In genomic region chr1:165282222-165282966, GRCm38 (mm10) we compare ENCODE assay signal across 9 mouse cellular contexts. TPM values are rescaled to one million over a fixed set of nuclear protein-coding genes. Genes with fewer than 3 reads are reported as not detected.
DNase-seq lines count a peak whose midpoint lies in the region; ATAC-seq and TF ChIP-seq lines count a peak whose summit lies in the region.
"Had no signal": no experiment of that assay in that cellular context is flagged by ENCODE, and none has a peak within 500 bp of the region (broad histone marks: within the 10 kb centered on the region; RNA-seq: fewer than 3 reads in every experiment).

No protein-coding gene starts in this region.

- H3K4me2 ChIP-seq in hindbrain, embryonic 14.5 days (replicated peaks) = peak overlapping the region; percentile 83
- peak overlapping the region; percentile 84 for H3K4me2 ChIP-seq in midbrain, embryonic 13.5 days (replicated peaks)

- peak; percentile 66 for ATAC-seq in hindbrain, embryonic 14.5 days (ENCODE audit: low FRiP score)
- ATAC-seq in midbrain, embryonic 13.5 days = peak; percentile 70

- WGBS in thymus, adult 2 months = 9% methylated on average over 35 of the region's 35 CpGs
- under 1% methylated on average over 35 of the region's 35 CpGs for WGBS in hindbrain, embryonic 14.5 days
- WGBS in midbrain, embryonic 13.5 days = under 1% methylated on average over 35 of the region's 35 CpGs

- TF ChIP-seq POLR2A in thymus, adult 2 months (IDR thresholded peaks at IDR 0.05; ENCODE audit: control insufficient read depth, extremely low read depth, insufficient read depth, low read length, poor library complexity) = no peak

- H3K36me3 ChIP-seq in thymus, adult 2 months (ENCODE audit: control insufficient read depth, insufficient read depth, low read length) = no peaks in the 10 kb centered on the region
- no peaks in the 10 kb centered on the region for H3K36me3 ChIP-seq in hindbrain, embryonic 14.5 days (replicated peaks; ENCODE audit: control insufficient read depth, insufficient read depth)
- no peaks in the 10 kb centered on the region for H3K36me3 ChIP-seq in midbrain, embryonic 13.5 days

- H3K9ac ChIP-seq in hindbrain, embryonic 14.5 days = peak overlapping the region; percentile 91
- H3K9ac ChIP-seq in midbrain, embryonic 13.5 days (replicated peaks) = peak overlapping the region; percentile 97

- H3K9me3 ChIP-seq in hindbrain, embryonic 14.5 days (ENCODE audit: control insufficient read depth, low read length) = no peaks in the 10 kb centered on the region
- H3K9me3 ChIP-seq in midbrain, embryonic 13.5 days = no peaks in the 10 kb centered on the region

- H3K27me3 ChIP-seq in thymus, adult 2 months (ENCODE audit: control insufficient read depth, insufficient read depth, low read length) = peaks cover 2% of the 10 kb centered on the region
- H3K27me3 ChIP-seq in hindbrain, embryonic 14.5 days (ENCODE audit: control insufficient read depth, insufficient read depth, low read length) = no peaks in the 10 kb centered on the region
- H3K27me3 ChIP-seq in midbrain, embryonic 13.5 days = no peaks in the 10 kb centered on the region

- no peak overlapping the region for H3K27ac ChIP-seq in thymus, adult 2 months (ENCODE audit: control insufficient read depth, insufficient read depth, low read length)
- peak overlapping the region; percentile 90 for H3K27ac ChIP-seq in hindbrain, embryonic 14.5 days
- H3K27ac ChIP-seq in midbrain, embryonic 13.5 days = peak overlapping the region; percentile 93
- H3K27ac ChIP-seq: macrophage had no signal

- TF ChIP-seq CTCF in thymus, adult 2 months (IDR thresholded peaks at IDR 0.05; ENCODE audit: borderline replicate concordance, control insufficient read depth, extremely low read depth, insufficient read depth, low read length, poor library complexity) = no peak

- DNase-seq in embryo, embryonic 10 days (ENCODE audit: low spot score) = peak; percentile 28
- no peak for DNase-seq in embryo, embryonic 11 days
- no peak for DNase-seq in thymus, adult 2 months
- no peak for DNase-seq in thymus, adult 18-20 months
- peak; percentile 60 for DNase-seq in hindbrain, embryonic 14.5 days (ENCODE audit: low spot score)
- no peak for DNase-seq in urinary bladder, postnatal 25 days (ENCODE audit: low spot score)
- no peak for DNase-seq in gastrocnemius, postnatal 25 days

- peak overlapping the region; percentile 49 for H3K4me3 ChIP-seq in thymus, adult 2 months (ENCODE audit: control insufficient read depth, insufficient read depth, low read length)
- H3K4me3 ChIP-seq in hindbrain, embryonic 14.5 days (replicated peaks; ENCODE audit: low read length) = peak overlapping the region; percentile 84
- peak overlapping the region; percentile 74 for H3K4me3 ChIP-seq in midbrain, embryonic 13.5 days (replicated peaks)

- peaks cover 8% of the 10 kb centered on the region for H3K4me1 ChIP-seq in thymus, adult 2 months (replicated peaks; ENCODE audit: control insufficient read depth, insufficient read depth, low read length)
- peaks cover 29% of the 10 kb centered on the region for H3K4me1 ChIP-seq in hindbrain, embryonic 14.5 days (replicated peaks; ENCODE audit: control insufficient read depth, insufficient read depth, low read length)
- H3K4me1 ChIP-seq in midbrain, embryonic 13.5 days (replicated peaks) = peaks cover 38% of the 10 kb centered on the region

RNA-seq across cellular contexts. Expression of gene Gpr161, which starts 13.2 kb away (rescaled TPM):
- polyA plus RNA-seq in thymus, adult 2 months (2012; rRNA removed) = 0.99 and 1.3 TPM in 2 replicates
- polyA plus RNA-seq in hindbrain, embryonic 14.5 days (2014; fragmentation: Nextera tagmentation; extraction: Ambion mirVana) = 3.6 and 4.6 TPM in 2 replicates
- polyA plus RNA-seq in midbrain, embryonic 13.5 days (2015; fragmentation: Nextera tagmentation; extraction: Ambion mirVana) = 3.9 and 4.4 TPM in 2 replicates
- 1 to 10 TPM; 1.3 TPM for total RNA-seq in gastrocnemius, postnatal 25 days (2021)
- polyA plus RNA-seq: macrophage had no signal

RNA-seq across cellular contexts. Expression of gene Tiprl, which starts 45.6 kb away (rescaled TPM):
- 34.7 and 38.3 TPM in 2 replicates for polyA plus RNA-seq in thymus, adult 2 months (2012; rRNA removed)
- 136 and 138 TPM in 2 replicates for polyA plus RNA-seq in hindbrain, embryonic 14.5 days (2014; fragmentation: Nextera tagmentation; extraction: Ambion mirVana)
- 135 and 136 TPM in 2 replicates for polyA plus RNA-seq in midbrain, embryonic 13.5 days (2015; fragmentation: Nextera tagmentation; extraction: Ambion mirVana)
- total RNA-seq in gastrocnemius, postnatal 25 days (2021) = 10 to 100 TPM; 15.9 to 21.0 TPM

Comparison
In these comparisons a context has a peak if more than half of its experiments do, and no peak if none do; other contexts are left out.
1. DNase-seq: peak in embryo, embryonic 10 days (single experiment) and hindbrain, embryonic 14.5 days (single experiment); none in embryo, embryonic 11 days (single experiment), thymus, adult 2 months (single experiment), thymus, adult 18-20 months (0 of 2), urinary bladder, postnatal 25 days (single experiment) and gastrocnemius, postnatal 25 days (single experiment).
2. Peak in every context shown above with its lines, with median percentiles within 50 percentile points of each other: H3K4me3 ChIP-seq.